Mouse (Mus musculus): Measurements from ENCODE around the gene Krtap5-2.
"Not testable (repeated sequence)": the region's sequence is repeated elsewhere in the genome, so short reads cannot be mapped to it uniquely, and the experiment has no call there.

Gene Krtap5-2

GRCm38 (mm10) chr7:142140696-142141095 is 35.1 kb downstream of the Krtap5-2 start:
- in situ Hi-C loops (cut with MboI, MseI): no loop called here

- in situ Hi-C loops (cut with MboI, MseI): not testable (repeated sequence)
Observed at GRCm38 (mm10) chr7:142135934-142136333, 39.9 kb downstream of the Krtap5-2 start, which contains the start of gene Gm39115. Gm39115 (minus strand) TSS chr7:142136034.

GRCm38 (mm10) chr7:142134206-142134995 is 41.4 kb downstream of the Krtap5-2 start:
- in situ Hi-C loops (cut with MboI, MseI): no loop called here

GRCm38 (mm10) chr7:142128843-142129242 is 47.0 kb downstream of the Krtap5-2 start:
- in situ Hi-C loops (cut with MboI, MseI): no loop called here
